Mouse (Mus musculus): ENCODE measurements at regions not wholly inside any gene's neighbourhood (a gene's known extent, or its start where the extent isn't known, plus 50 kb on each side); places are given as distances from the start of the nearest gene placed in this dataset.

DNA sequence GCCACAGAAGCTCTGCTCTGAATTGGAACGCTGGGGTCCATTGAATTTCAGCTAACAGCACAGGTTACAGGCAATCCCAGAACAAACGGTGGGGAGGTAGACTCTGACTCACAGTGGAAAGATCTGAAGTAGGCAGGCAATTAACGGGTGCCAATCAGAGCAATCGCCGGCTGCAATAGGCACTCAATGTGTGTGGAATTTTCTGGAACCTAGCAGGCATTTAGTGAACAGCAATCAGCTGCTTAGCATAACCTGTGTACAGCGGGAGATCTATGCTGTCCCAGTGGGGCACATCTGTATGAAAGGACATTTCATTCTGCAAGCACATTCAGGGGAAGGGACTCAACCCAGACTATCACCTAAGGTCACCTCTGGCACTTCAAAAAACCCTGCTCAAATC is 213.4 kb downstream of the 1810013L24Rik start:
- in situ Hi-C loops (cut with MboI; ENCODE audit: low pct_ligation_motif_present, low pct_unique_long_range_greater_than_20kb, low sequenced_read_pairs) (no loop called here), dilution Hi-C loops (cut with MboI; ENCODE audit: extremely low pct_ligation_motif_present, extremely low pct_unique_long_range_greater_than_20kb, low sequenced_read_pairs) (no loop called here)
- H3K79me2 ChIP-seq (replicated peaks; ENCODE audit: control insufficient read depth, extremely low read depth, insufficient read depth, poor library complexity, severe bottlenecking) = no peaks in the 10 kb centered on the region
- no peaks in the 10 kb centered on the region for H3K27me3 ChIP-seq (replicated peaks)
- no peak overlapping the region for H3K27ac ChIP-seq (ENCODE audit: insufficient read depth, low read depth)
- H3K4me1 ChIP-seq (ENCODE audit: control insufficient read depth in 1 of 2, insufficient read depth in 2 of 2) = 0 out of 4 replicates have a peak, but pooled peaks cover 0 to 2% of the 10 kb centered on the region in 2 experiments
- no peaks in the 10 kb centered on the region for H3K36me3 ChIP-seq (replicated peaks in 1 of 2; ENCODE audit: control insufficient read depth in 1 of 2, insufficient read depth in 1 of 2, low read length in 1 of 2)
- no peak overlapping the region for H3K9ac ChIP-seq (ENCODE audit: insufficient read depth, low read depth)
- no peak for DNase-seq (ENCODE audit: extremely low read depth)
- no peaks in the 10 kb centered on the region for H3K9me3 ChIP-seq (replicated peaks; ENCODE audit: low read length)
- H3K4me2 ChIP-seq (ENCODE audit: insufficient read depth, low read depth, poor library complexity, severe bottlenecking) = no peak overlapping the region
- H3K4me3 ChIP-seq (replicated peaks in 1 of 3; ENCODE audit: low read depth in 2 of 3, low read length in 2 of 3, poor library complexity in 1 of 3) = no peak overlapping the region
- TF ChIP-seq GABPA (IDR thresholded peaks at IDR 0.05; ENCODE audit: insufficient replicate concordance, low read depth, low read length) (no peak), ZC3H11A (IDR thresholded peaks at IDR 0.05; ENCODE audit: low read depth, low read length) (no peak), MEF2A (IDR thresholded peaks at IDR 0.05; ENCODE audit: borderline replicate concordance, low read depth, low read length) (no peak), MXI1 (IDR thresholded peaks at IDR 0.05; ENCODE audit: low read depth, low read length) (no peak), POLR2AphosphoS2 (IDR thresholded peaks at IDR 0.05; ENCODE audit: low read depth, low read length) (no peak), IRF4 (IDR thresholded peaks at IDR 0.05; ENCODE audit: low read depth, low read length) (no peak), MAX (IDR thresholded peaks at IDR 0.05; ENCODE audit: low read length) (no peak), SMC3 (IDR thresholded peaks at IDR 0.05; ENCODE audit: low read depth, low read length) (no peak)

DNA sequence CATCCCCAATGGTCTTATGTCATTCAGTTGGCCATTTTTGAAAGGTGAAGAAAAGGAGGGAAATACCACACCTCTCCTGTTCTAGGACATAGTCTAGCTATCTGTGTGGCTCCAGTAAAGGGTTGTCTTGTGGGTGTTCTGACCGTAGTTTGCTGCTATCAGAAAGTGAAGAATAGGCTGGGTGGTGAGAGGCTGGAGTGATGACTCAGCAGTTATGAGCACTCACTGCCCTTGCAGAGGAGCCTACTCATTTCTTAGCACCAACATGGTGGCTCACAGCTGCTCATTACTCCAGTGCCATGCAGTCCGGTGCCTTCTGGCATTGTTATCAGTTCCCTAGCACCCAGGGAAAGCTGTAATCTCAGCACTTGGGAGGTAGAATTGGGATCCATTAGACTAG is 217.0 kb downstream of the 1810013L24Rik start:
- no peak for DNase-seq (ENCODE audit: extremely low read depth)
- in situ Hi-C loops (cut with MboI; ENCODE audit: low pct_ligation_motif_present, low pct_unique_long_range_greater_than_20kb, low sequenced_read_pairs) = no loop called here
- no peak overlapping the region for H3K9ac ChIP-seq (ENCODE audit: insufficient read depth, low read depth)
- TF ChIP-seq SMC3 (IDR thresholded peaks at IDR 0.05; ENCODE audit: low read depth, low read length) (no peak), MAFK (IDR thresholded peaks at IDR 0.05; ENCODE audit: insufficient replicate concordance, low read length) (peak; percentile 92), MAX (IDR thresholded peaks at IDR 0.05; ENCODE audit: low read length) (no peak), CHD1 (IDR thresholded peaks at IDR 0.05; ENCODE audit: low read depth, low read length) (no peak), POLR2A (IDR thresholded peaks at IDR 0.05; ENCODE audit: low read depth, low read length) (no peak)
- H3K4me3 ChIP-seq (replicated peaks in 1 of 3; ENCODE audit: low read depth in 2 of 3, low read length in 2 of 3, poor library complexity in 1 of 3) = no peak overlapping the region
- no peak overlapping the region for H3K27ac ChIP-seq (ENCODE audit: insufficient read depth, low read depth)
- peaks cover under 1% of the 10 kb centered on the region in 2 experiments; a peak in 2 of 4 replicates for H3K4me1 ChIP-seq (ENCODE audit: control insufficient read depth in 1 of 2, insufficient read depth in 2 of 2)
- H3K9me3 ChIP-seq (replicated peaks; ENCODE audit: low read length) = no peaks in the 10 kb centered on the region
- H3K4me2 ChIP-seq (ENCODE audit: insufficient read depth, low read depth, poor library complexity, severe bottlenecking) = no peak overlapping the region
- dilution Hi-C loops (cut with MboI; ENCODE audit: extremely low pct_ligation_motif_present, extremely low pct_unique_long_range_greater_than_20kb, low sequenced_read_pairs) = no loop called here
- H3K27me3 ChIP-seq (replicated peaks) = no peaks in the 10 kb centered on the region
- H3K79me2 ChIP-seq (replicated peaks; ENCODE audit: control insufficient read depth, extremely low read depth, insufficient read depth, poor library complexity, severe bottlenecking) = no peaks in the 10 kb centered on the region
- no peaks in the 10 kb centered on the region for H3K36me3 ChIP-seq (replicated peaks in 1 of 2; ENCODE audit: control insufficient read depth in 1 of 2, insufficient read depth in 1 of 2, low read length in 1 of 2)

- in situ Hi-C loops (cut with MboI; ENCODE audit: low pct_ligation_motif_present, low pct_unique_long_range_greater_than_20kb, low sequenced_read_pairs) = no loop called here
- DNase-seq (ENCODE audit: extremely low read depth) = no peak
- dilution Hi-C loops (cut with MboI; ENCODE audit: extremely low pct_ligation_motif_present, extremely low pct_unique_long_range_greater_than_20kb, low sequenced_read_pairs) = no loop called here
These were observed 224.5 kb downstream of the 1810013L24Rik start for GRCm38 (mm10) chr16:9054415-9054814.

More at GRCm38 (mm10) chr16:9054415-9054814, 224.5 kb downstream of the 1810013L24Rik start:
- Histone ChIP-seq H3K9me3 (replicated peaks; ENCODE audit: low read length) (no peaks in the 10 kb centered on the region), H3K36me3 (replicated peaks in 1 of 2; ENCODE audit: control insufficient read depth in 1 of 2, insufficient read depth in 1 of 2, low read length in 1 of 2) (no peaks in the 10 kb centered on the region), H3K4me1 (ENCODE audit: control insufficient read depth in 1 of 2, insufficient read depth in 2 of 2) (peaks cover 0 to 5% of the 10 kb centered on the region in 2 experiments; a peak in 2 of 4 replicates), H3K79me2 (replicated peaks; ENCODE audit: control insufficient read depth, extremely low read depth, insufficient read depth, poor library complexity, severe bottlenecking) (no peaks in the 10 kb centered on the region), H3K9ac (ENCODE audit: insufficient read depth, low read depth) (no peak overlapping the region), H3K4me2 (ENCODE audit: insufficient read depth, low read depth, poor library complexity, severe bottlenecking) (no peak overlapping the region), H3K27ac (ENCODE audit: insufficient read depth, low read depth) (no peak overlapping the region), H3K4me3 (replicated peaks in 1 of 3; ENCODE audit: low read depth in 2 of 3, low read length in 2 of 3, poor library complexity in 1 of 3) (no peak overlapping the region), H3K27me3 (replicated peaks) (no peaks in the 10 kb centered on the region)
- no peak for TF ChIP-seq ZC3H11A (IDR thresholded peaks at IDR 0.05; ENCODE audit: low read depth, low read length)
- no peak for TF ChIP-seq CTCF (conservative IDR thresholded peaks at IDR 0.05 in 1 of 2, IDR thresholded peaks at IDR 0.05 in 1 of 2; ENCODE audit: low read depth in 2 of 2, low read length in 2 of 2)
- TF ChIP-seq USF2 (conservative IDR thresholded peaks at IDR 0.05; ENCODE audit: low read depth, low read length) = no peak
- no peak for TF ChIP-seq SIN3A (IDR thresholded peaks at IDR 0.05; ENCODE audit: low read length)
- no peak for TF ChIP-seq TBP (conservative IDR thresholded peaks at IDR 0.05; ENCODE audit: low read depth, low read length)
- TF ChIP-seq RCOR1 (conservative IDR thresholded peaks at IDR 0.05; ENCODE audit: low read depth, low read length) = no peak

Measured in CH12.LX (cell line).